Mouse (Mus musculus) heart, postnatal 0 days (tissue): ENCODE data around the gene Hoxd3. TPM values are rescaled to one million over a fixed set of nuclear protein-coding genes. Genes with fewer than 3 reads are reported as not detected.

ENCODE experiments used
- ATAC-seq: fragments of 200-750 bp; cut with Nextera tagmentation; 2 replicates; pipeline ENCODE4 v1.8.0; 2017; ENCODE audit warnings: low read depth, moderate number of reproducible peaks, moderate library complexity; ENCODE audit not compliant: insufficient read depth
- DNase-seq: peaks from one replicate; pipeline ENCODE4 v3.0.0-alpha.2; 2016; ENCODE audit warnings: low spot score
- H3K27ac ChIP-seq: fragments of 300-500 bp; sonication (generic); 2 replicates; pipeline ENCODE4 v1.5.1; 2014; ENCODE audit warnings: low read depth, mild to moderate bottlenecking
- H3K27me3 ChIP-seq: fragments of 300-500 bp; sonication (generic); 2 replicates; pipeline ENCODE4 v1.6.1; 2014; ENCODE audit warnings: low read length, mixed read lengths; ENCODE audit not compliant: control insufficient read depth, insufficient read depth
- H3K36me3 ChIP-seq: fragments of 300-500 bp; sonication (generic); replicated peaks from 2 replicates; pipeline ENCODE4 v1.6.1; 2014; ENCODE audit warnings: low read length, mixed read lengths; ENCODE audit not compliant: control insufficient read depth, insufficient read depth
- H3K4me1 ChIP-seq: fragments of 300-500 bp; sonication (generic); 2 replicates; pipeline ENCODE4 v1.6.1; 2014; ENCODE audit warnings: antibody characterized with exemption; ENCODE audit not compliant: control insufficient read depth, insufficient read depth
- H3K4me2 ChIP-seq: fragments of 300-500 bp; sonication (generic); 2 replicates; pipeline ENCODE4 v1.6.1; 2014; ENCODE audit warnings: low read depth, mild to moderate bottlenecking, low read length, moderate library complexity
- H3K4me3 ChIP-seq: fragments of 300-500 bp; sonication (generic); 2 replicates; pipeline ENCODE4 v1.5.1; 2014; ENCODE audit warnings: low read depth, low read length
- H3K9ac ChIP-seq: fragments of 300-500 bp; sonication (generic); replicated peaks from 2 replicates; pipeline ENCODE4 v1.6.1; 2014; ENCODE audit warnings: low read depth, low read length, mixed read lengths
- H3K9me3 ChIP-seq: fragments of 300-500 bp; sonication (generic); replicated peaks from 2 replicates; pipeline ENCODE4 v1.6.1; 2016; ENCODE audit warnings: low read length; ENCODE audit not compliant: control insufficient read depth
- CTCF ChIP-seq: IDR thresholded peaks from 2 replicates; pipeline ENCODE4 v1.5.1; 2016; ENCODE audit warnings: antibody characterized with exemption, control low read depth, low read depth
- EP300 ChIP-seq: IDR thresholded peaks from 2 replicates; pipeline ENCODE4 v1.6.1; 2016; ENCODE audit warnings: antibody characterized with exemption, low read depth
- WGBS: fragments of 180-500 bp; shearing (Covaris S2); extraction: QIAGEN DNeasy Blood & Tissue Kit; methylation state at CpG from one replicate; pipeline ENCODE4 v1.1.7; 2014; 5-methylcytosine and 5-hydroxymethylcytosine counted together
- polyA plus RNA-seq: library from polyadenylated mRNA; unstranded; fragments of >200 nt; fragmentation: Nextera tagmentation; extraction: Ambion mirVana; gene quantifications from 2 replicates; pipeline ENCODE4 v1.2.1, GENCODE M21; 2015
- total RNA-seq: library from RNA; depleted of rRNA; stranded (reverse); fragments of >200 nt; gene quantifications from 2 replicates; pipeline ENCODE4 v1.2.3, GENCODE M21; 2014; ENCODE audit warnings: low replicate concordance

Gene Hoxd3
- total and polyA plus RNA-seq, 2 experiments from 2014 or later: 0.04 TPM; not detected in 1

DNA sequence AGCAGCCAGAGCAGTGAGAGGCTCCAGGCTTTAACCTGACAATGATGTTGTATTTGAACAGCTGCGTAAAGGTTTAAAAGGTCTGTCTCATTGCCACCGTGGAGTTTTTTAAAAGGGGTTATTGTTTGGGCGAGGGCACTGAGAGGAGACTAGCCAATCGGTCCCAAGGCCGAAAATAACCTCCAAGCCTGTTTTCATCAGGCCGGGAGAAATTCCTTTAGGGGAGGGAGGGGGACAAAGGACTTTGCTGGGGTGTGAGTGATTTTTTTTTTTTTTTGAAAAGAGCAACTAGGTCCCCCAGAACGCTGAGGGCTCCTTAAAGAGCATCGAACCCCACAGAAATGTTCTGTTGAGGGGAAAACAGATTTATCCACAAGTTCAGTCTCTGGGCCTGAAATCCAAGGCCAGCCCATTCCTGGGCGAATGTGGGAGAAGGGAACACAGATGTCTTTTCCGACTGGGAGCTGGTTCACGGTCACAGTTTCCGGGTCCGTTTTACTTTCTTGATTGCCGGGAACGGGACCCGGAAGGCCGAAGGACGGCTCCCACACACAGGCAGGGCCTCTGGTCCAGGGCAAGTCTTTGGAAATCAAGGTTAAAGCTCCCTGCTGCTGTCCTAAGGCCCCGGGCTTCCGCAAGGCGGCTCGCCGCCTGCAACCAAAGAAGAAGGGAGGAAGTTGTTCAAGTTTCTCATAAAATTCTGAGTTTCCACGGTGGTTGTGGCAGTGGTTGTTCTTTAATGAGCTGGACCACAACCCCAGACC lies 22.0 kb upstream of the Hoxd3 start:
- Histone ChIP-seq H3K4me2 (no peak overlapping the region), H3K27me3 (peaks cover 99% of the 10 kb centered on the region), H3K4me1 (no peaks in the 10 kb centered on the region), H3K9me3 (no peaks in the 10 kb centered on the region), H3K4me3 (no peak overlapping the region), H3K36me3 (no peaks in the 10 kb centered on the region), H3K27ac (no peak overlapping the region), H3K9ac (no peak overlapping the region)
- WGBS: 2% methylated on average over 24 of the region's 24 CpGs
- TF ChIP-seq EP300: no peak
- no peak for TF ChIP-seq CTCF
- ATAC-seq (no peak), DNase-seq (no peak)

- Histone ChIP-seq H3K4me3 (no peak overlapping the region), H3K4me2 (no peak overlapping the region)
Measured at GRCm38 (mm10) chr2:74690338-74690716, 21.4 kb upstream of the Hoxd3 start.

GRCm38 (mm10) chr2:74691022-74691951 lies 20.4 kb upstream of the Hoxd3 start, which contains the start of gene Hoxd10:
Gene Hoxd10, plus strand, starts transcription at chr2:74691924.
- no peaks in the 10 kb centered on the region for H3K4me1 ChIP-seq
- H3K27ac ChIP-seq: no peak within 1 kb of the TSS
- 3% methylated on average over 56 of the region's 56 CpGs for WGBS
- peaks cover 99% of the 10 kb centered on the region for H3K27me3 ChIP-seq
- H3K9me3 ChIP-seq: no peaks in the 10 kb centered on the region
- H3K4me3 ChIP-seq: peak within 1 kb of the TSS; percentile 28
- H3K9ac ChIP-seq: no peak within 1 kb of the TSS
- peak; percentile 40 for TF ChIP-seq CTCF
- TF ChIP-seq EP300: no peak
- H3K36me3 ChIP-seq: no peaks in the 10 kb centered on the region
- H3K4me2 ChIP-seq: peak within 1 kb of the TSS; percentile 19; the same call in 1 of the 2 replicates
- ATAC-seq (peak; percentile 65; the same call in 1 of the 2 replicates), DNase-seq (peak; percentile 58)

More at GRCm38 (mm10) chr2:74690338-74690716, 21.4 kb upstream of the Hoxd3 start:
- Histone ChIP-seq H3K9me3 (no peaks in the 10 kb centered on the region), H3K36me3 (no peaks in the 10 kb centered on the region), H3K4me1 (no peaks in the 10 kb centered on the region), H3K27ac (no peak overlapping the region), H3K9ac (no peak overlapping the region), H3K27me3 (peaks cover 99% of the 10 kb centered on the region)
- 8% methylated on average over 8 of the region's 8 CpGs for WGBS
- no peak for DNase-seq
- no peak for TF ChIP-seq CTCF
- no peak for TF ChIP-seq EP300
- no peak for ATAC-seq

- TF ChIP-seq EP300: no peak
- TF ChIP-seq CTCF: no peak
- WGBS: 5% methylated on average over 35 of the region's 35 CpGs
- H3K27ac ChIP-seq: no peak overlapping the region
- ATAC-seq (no peak), DNase-seq (no peak)
- no peaks in the 10 kb centered on the region for H3K36me3 ChIP-seq
- peak overlapping the region; percentile 28; the same call in 1 of the 2 replicates for H3K4me3 ChIP-seq
- no peaks in the 10 kb centered on the region for H3K9me3 ChIP-seq
- no peak overlapping the region for H3K9ac ChIP-seq
- H3K4me1 ChIP-seq: no peaks in the 10 kb centered on the region
- peaks cover 99% of the 10 kb centered on the region for H3K27me3 ChIP-seq
- no peak overlapping the region for H3K4me2 ChIP-seq
Measured at GRCm38 (mm10) chr2:74691995-74692807, 19.5 kb upstream of the Hoxd3 start.

GRCm38 (mm10) chr2:74692808-74693431 lies 18.8 kb upstream of the Hoxd3 start:
- DNase-seq (no peak), ATAC-seq (no peak)
- TF ChIP-seq EP300: no peak
- TF ChIP-seq CTCF: no peak
- Histone ChIP-seq H3K27me3 (peaks cover 99% of the 10 kb centered on the region), H3K9ac (no peak overlapping the region), H3K36me3 (no peaks in the 10 kb centered on the region), H3K4me3 (no peak overlapping the region), H3K4me2 (no peak overlapping the region), H3K4me1 (no peaks in the 10 kb centered on the region), H3K9me3 (no peaks in the 10 kb centered on the region), H3K27ac (no peak overlapping the region)
- WGBS: 3% methylated on average over 20 of the region's 20 CpGs
